Mouse (Mus musculus) liver, postnatal 0 days (tissue): ENCODE data around the gene Dynlt1b. TPM values are rescaled to one million over a fixed set of nuclear protein-coding genes. Genes with fewer than 3 reads are reported as not detected.
"Not testable (repeated sequence)": the region's sequence is repeated elsewhere in the genome, so short reads cannot be mapped to it uniquely, and the experiment has no call there.

Source experiments
- ATAC-seq: fragments of 200-750 bp; cut with Nextera tagmentation; 2 replicates; pipeline ENCODE4 v1.8.0; 2017; ENCODE audit warnings: mild to moderate bottlenecking, moderate library complexity
- DNase-seq: peaks from one replicate; pipeline ENCODE4 v3.0.0-alpha.2; 2016
- H3K27ac ChIP-seq: fragments of 300-500 bp; sonication (generic); 2 replicates; pipeline ENCODE4 v1.5.1; 2014; ENCODE audit warnings: antibody characterized with exemption, moderate library complexity, mild to moderate bottlenecking, low read depth
- H3K27me3 ChIP-seq: fragments of 300-500 bp; sonication (generic); 2 replicates; pipeline ENCODE4 v1.6.1; 2014; ENCODE audit warnings: low read length, control low read depth, mixed read lengths; ENCODE audit not compliant: insufficient read depth
- H3K36me3 ChIP-seq: fragments of 300-500 bp; sonication (generic); replicated peaks from 2 replicates; pipeline ENCODE4 v1.6.1; 2014; ENCODE audit warnings: mild to moderate bottlenecking, control low read depth, low read length, moderate library complexity, mixed read lengths; ENCODE audit not compliant: insufficient read depth
- H3K4me1 ChIP-seq: fragments of 300-500 bp; sonication (generic); 2 replicates; pipeline ENCODE4 v1.6.1; 2014; ENCODE audit warnings: antibody characterized with exemption, mild to moderate bottlenecking, control low read depth; ENCODE audit not compliant: insufficient read depth
- H3K4me2 ChIP-seq: fragments of 300-500 bp; sonication (generic); 2 replicates; pipeline ENCODE4 v1.6.1; 2014; ENCODE audit warnings: low read depth, mild to moderate bottlenecking, low read length, moderate library complexity, mixed read lengths
- H3K4me3 ChIP-seq: fragments of 300-500 bp; sonication (generic); 2 replicates; pipeline ENCODE4 v1.5.1; 2014; ENCODE audit warnings: low read depth, low read length
- H3K9ac ChIP-seq: fragments of 300-500 bp; sonication (generic); replicated peaks from 2 replicates; pipeline ENCODE4 v1.6.1; 2014; ENCODE audit warnings: mild to moderate bottlenecking, moderate library complexity
- H3K9me3 ChIP-seq: fragments of 300-500 bp; sonication (generic); 2 replicates; pipeline ENCODE4 v1.6.1; 2016; ENCODE audit warnings: mild to moderate bottlenecking, control low read depth, low read length, mixed read lengths
- CTCF ChIP-seq: sonication (generic); IDR thresholded peaks from 2 replicates; pipeline ENCODE4 v1.5.1; 2016; ENCODE audit warnings: antibody characterized with exemption, low read depth
- WGBS: fragments of 180-500 bp; shearing (Covaris S2); extraction: QIAGEN DNeasy Blood & Tissue Kit; methylation state at CpG from one replicate; pipeline ENCODE4 v1.1.7; 2014; ENCODE audit not compliant: insufficient replicate concordance; 5-methylcytosine and 5-hydroxymethylcytosine counted together
- polyA plus RNA-seq: library from polyadenylated mRNA; unstranded; fragments of >200 nt; fragmentation: Nextera tagmentation; extraction: Ambion mirVana; gene quantifications from 2 replicates; pipeline ENCODE4 v1.2.1, GENCODE M21; 2015

Gene Dynlt1b
- polyA plus RNA-seq, 1 experiment from 2014 or later: 164 TPM

DNA sequence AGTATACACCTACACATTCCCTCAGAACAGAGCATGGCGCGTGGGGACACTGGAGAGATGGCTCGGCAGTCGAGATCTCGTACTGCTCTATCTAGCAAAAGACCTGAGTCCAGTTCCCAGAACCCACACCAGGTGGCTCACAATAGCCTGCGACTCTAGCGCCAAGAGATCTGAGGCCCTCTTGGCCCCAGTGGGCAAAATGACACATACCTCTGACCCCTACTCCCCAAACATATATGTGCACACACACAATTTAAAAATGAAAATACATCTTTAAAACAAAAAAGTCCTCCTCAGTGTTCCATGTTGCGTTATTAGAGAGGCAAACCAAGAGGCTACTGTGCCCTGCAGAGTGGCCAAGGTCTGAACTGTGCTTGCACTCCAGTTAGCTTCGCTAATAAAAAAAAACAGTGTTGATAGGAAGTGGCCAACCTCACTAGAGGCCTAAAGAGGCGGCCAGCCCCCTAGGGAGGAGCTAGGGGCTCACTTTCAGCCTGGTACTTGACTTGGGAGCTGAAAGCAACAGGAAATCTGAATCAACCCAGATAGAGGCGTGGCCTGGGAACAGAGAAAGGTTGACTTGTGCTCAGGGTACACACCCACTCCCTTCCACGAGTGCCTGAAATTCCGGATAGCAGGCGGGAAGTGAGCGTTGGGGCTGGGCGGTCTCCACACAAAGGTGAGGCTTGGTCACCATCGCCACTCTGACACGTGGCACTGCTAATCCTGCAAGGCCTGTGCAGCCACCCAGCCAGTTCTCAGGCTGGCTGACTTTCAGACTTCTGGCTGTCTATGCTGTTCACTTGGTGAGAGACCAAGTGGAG, 37.9 kb downstream of the Dynlt1b start:
- H3K9ac ChIP-seq, H3K27me3 ChIP-seq, H3K36me3 ChIP-seq, H3K4me3 ChIP-seq, H3K27ac ChIP-seq, H3K4me2 ChIP-seq, H3K4me1 ChIP-seq, H3K9me3 ChIP-seq: not testable (repeated sequence)
- WGBS: 28% methylated on average over 16 of the region's 18 CpGs
- ATAC-seq (peak; percentile 67), DNase-seq (peak; percentile 29)
- peak; percentile 31 for TF ChIP-seq CTCF

DNA sequence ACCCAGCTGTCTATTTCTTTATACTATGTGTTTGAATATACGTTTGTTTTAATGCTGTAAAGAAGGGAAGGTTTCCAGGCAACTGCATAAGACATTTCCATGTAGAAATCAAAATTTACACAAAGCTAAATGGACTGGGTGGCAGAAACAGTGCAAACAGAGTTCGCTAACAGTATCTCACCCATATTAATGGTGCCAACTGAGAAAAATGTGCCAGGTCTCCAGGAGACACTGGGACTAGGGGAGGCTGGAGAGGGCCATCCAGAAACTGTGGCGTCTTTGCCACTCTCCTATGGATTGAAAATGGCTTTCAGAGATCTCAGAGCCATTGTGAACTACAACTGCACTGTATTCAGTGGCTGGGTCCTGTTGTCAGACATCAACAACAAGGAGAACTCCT, 40.1 kb downstream of the Dynlt1b start:
- H3K9me3 ChIP-seq, ATAC-seq: not testable (repeated sequence)

DNA sequence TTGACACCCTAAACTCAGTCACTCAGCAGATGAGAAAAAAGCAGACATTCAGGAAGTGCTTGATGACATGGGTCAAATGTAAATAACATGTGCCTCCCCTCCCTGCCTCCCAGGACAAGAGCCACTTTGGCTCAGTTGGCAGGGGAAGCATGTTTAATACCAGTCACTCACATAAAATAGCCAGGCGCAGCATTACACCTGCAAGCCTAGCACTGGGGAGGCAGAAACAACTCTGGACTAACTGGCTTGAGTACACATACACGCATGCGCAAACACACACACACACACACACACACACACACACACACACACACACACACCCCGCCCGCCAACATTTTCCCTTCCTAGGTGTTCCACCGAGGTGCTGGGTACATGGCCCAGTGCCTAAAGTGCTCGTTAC, 40.8 kb downstream of the Dynlt1b start:
- 82% methylated on average over 3 of the region's 7 CpGs for WGBS
- H3K4me2 ChIP-seq, H3K27me3 ChIP-seq, H3K27ac ChIP-seq, DNase-seq, H3K9ac ChIP-seq, H3K9me3 ChIP-seq, H3K4me1 ChIP-seq, H3K36me3 ChIP-seq, H3K4me3 ChIP-seq: not testable (repeated sequence)
- ATAC-seq: peak; percentile 14

More for the DNA sequence above, 40.1 kb downstream of the Dynlt1b start:
- WGBS: 80% methylated on average over 1 of the region's 3 CpGs
- not testable (repeated sequence) for H3K9ac ChIP-seq, H3K4me2 ChIP-seq, DNase-seq, H3K27me3 ChIP-seq, H3K4me1 ChIP-seq, H3K27ac ChIP-seq, H3K4me3 ChIP-seq, H3K36me3 ChIP-seq

DNA sequence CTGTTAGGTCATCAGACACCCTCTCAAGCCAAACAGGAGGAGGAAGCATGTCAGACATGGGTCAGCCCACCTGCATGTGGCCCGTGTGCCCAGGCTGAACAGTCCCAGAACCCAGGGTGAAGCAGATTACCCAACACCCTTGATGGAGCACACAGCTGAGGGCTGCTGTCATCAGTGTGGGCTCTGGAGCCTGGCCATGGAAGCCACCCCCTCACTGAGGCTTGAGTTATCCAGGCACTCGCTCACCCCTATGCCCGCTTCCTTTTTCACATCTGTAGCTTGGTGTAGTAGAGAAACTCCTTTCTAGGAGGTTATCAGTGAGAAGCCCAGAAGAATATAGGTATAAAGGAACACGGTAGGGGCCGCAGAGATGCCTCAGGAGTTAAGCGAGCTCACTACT, 45.4 kb downstream of the Dynlt1b start:
- H3K36me3 ChIP-seq, H3K9me3 ChIP-seq, H3K9ac ChIP-seq, H3K4me1 ChIP-seq, H3K4me3 ChIP-seq, ATAC-seq, H3K27me3 ChIP-seq, H3K4me2 ChIP-seq, H3K27ac ChIP-seq: not testable (repeated sequence)
- 78% methylated on average over 6 of the region's 6 CpGs for WGBS
- DNase-seq: peak; percentile 25

DNA sequence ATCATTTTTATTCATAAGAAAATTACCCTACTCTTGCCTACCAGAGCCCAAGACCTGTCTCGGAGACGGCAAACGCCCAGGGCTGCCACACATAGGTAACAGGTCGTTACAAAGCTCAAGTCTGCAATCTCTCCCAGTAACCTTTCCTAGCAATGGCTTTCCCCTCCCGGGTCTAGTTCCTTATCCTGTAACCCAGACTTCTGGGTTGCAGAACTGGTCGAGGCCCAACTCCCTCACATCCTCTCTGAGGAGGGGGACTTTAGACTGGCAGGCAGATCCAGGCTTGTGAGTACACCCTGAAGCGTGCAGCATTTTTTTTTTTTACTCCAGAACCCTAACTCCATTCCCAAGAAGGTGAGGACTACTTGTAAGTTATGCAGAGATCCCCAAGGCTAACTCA, 46.0 kb downstream of the Dynlt1b start:
- Histone ChIP-seq H3K4me2 (peak overlapping the region; percentile 79), H3K4me3 (0 out of 2 replicates have a peak overlapping the region, but pooled peaks have one; percentile 72)
- 51% methylated on average over 7 of the region's 7 CpGs for WGBS
- not testable (repeated sequence) for H3K27ac ChIP-seq, DNase-seq, H3K4me1 ChIP-seq, H3K9me3 ChIP-seq, H3K27me3 ChIP-seq, ATAC-seq, H3K9ac ChIP-seq, H3K36me3 ChIP-seq

DNA sequence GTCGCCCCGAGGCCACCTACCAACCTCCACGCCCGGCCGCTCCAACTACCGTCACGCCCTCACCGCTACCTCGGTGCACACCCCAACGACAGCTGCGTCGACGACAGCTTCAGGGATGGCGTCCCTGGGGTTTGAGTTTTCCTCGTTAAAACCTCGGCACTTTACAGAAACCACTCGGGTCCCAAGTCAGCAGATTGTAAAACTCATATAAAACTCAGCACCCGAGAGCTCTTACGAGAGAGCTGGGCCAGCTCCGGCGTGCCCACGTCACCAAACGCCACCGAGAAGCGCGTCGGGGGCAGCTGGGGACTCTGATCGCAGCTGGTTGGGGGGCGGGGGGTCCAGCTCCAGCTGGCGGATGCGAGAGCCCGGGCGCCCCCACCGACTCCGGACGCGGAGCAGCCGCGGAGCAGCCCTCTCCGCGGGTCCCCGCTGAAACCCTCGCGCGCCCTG, 46.6 kb downstream of the Dynlt1b start:
- ATAC-seq: peak; percentile 70
- H3K36me3 ChIP-seq, H3K27me3 ChIP-seq, H3K9me3 ChIP-seq, H3K4me1 ChIP-seq: not testable (repeated sequence)
- Histone ChIP-seq H3K9ac (peak overlapping the region; percentile 80), H3K4me2 (peak overlapping the region; percentile 79), H3K27ac (peak overlapping the region; percentile 67), H3K4me3 (peak overlapping the region; percentile 72)
- peak; percentile 74 for DNase-seq
- WGBS: under 1% methylated on average over 45 of the region's 45 CpGs

DNA sequence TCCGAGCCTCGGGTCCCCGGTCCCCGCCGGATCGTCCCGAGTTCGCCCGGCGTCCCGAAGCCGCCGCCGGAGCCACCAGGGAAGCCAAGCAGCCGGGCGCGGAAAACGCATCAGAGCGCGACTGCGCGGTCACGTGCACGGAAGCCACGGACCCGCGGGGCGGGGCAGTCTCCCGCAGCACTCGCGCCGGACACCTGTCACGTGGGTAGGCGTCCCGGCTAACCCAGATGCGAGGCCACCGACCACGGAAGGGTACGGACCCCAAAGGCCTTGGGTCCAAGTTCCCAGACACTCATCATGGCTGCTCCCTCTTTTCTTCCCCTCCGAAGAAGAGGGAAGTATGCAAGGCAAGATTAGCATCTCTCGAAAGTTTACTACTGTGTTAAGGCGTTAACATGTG, 47.1 kb downstream of the Dynlt1b start:
- H3K4me1 ChIP-seq, H3K36me3 ChIP-seq, H3K27me3 ChIP-seq, H3K9me3 ChIP-seq: not testable (repeated sequence)
- peak overlapping the region; percentile 72 for H3K4me3 ChIP-seq
- H3K4me2 ChIP-seq: peak overlapping the region; percentile 79
- peak overlapping the region; percentile 67 for H3K27ac ChIP-seq
- DNase-seq (peak; percentile 55), ATAC-seq (peak; percentile 84)
- peak overlapping the region; percentile 80 for H3K9ac ChIP-seq
- 2% methylated on average over 29 of the region's 42 CpGs for WGBS

DNA sequence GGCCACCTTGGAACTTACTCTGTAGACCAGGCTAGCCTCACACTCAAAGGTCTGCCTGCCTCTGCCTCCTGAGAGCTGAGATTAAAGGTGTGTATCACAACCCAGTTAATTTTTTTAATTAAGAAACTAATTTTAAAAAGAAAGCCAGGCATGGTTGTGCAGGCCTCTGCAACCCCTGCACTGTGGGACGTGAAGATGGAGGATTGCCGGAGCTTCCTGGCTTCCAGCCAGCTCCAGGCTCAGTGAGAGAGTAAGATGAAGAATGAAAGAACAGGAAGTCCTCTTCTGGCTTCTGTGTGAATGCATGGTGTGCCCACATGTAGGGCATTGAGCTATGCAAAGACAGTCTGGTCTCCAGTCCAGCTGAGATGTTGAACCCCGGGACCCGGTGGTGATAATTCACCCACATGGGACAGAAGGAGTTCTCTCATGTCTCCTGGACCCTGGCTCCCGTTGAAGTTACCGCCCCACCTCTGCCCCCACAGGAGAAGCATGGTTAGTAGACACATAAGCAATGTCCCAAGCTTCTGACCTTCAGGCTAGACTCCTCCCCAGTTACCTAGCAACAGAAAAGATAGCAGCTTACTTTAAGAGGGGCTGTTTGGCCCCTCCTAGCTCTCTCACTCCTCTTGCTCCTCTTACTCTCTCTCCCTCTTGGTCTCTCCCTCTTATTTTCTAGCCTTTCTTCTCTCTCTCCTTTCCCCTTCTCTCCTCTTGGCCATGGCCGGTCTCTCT, 51.1 kb downstream of the Dynlt1b start:
- H3K4me3 ChIP-seq, H3K27me3 ChIP-seq, H3K4me2 ChIP-seq, H3K9me3 ChIP-seq, H3K9ac ChIP-seq, ATAC-seq, H3K36me3 ChIP-seq, H3K27ac ChIP-seq, DNase-seq, H3K4me1 ChIP-seq: not testable (repeated sequence)
- 43% methylated on average over 2 of the region's 7 CpGs for WGBS

DNA sequence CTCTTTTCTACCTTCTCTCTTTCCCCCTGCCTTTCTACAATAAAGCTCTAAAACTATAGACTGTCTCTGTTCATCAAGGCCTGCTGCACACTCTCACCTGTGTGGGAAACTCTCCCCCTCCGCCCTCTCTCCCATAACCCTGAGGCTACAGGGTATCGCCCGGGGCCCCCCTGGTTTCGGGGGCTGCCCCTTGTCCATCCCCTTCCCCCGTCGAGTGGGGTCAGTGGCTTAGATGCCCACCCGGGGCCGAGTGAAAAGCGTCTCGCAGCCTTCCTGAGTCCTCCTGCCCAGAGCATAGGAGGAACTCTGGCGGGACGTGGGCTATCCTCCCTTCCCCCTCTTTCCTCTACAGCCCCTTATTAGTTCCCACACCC, 51.7 kb downstream of the Dynlt1b start:
- H3K4me1 ChIP-seq, H3K4me2 ChIP-seq, H3K27ac ChIP-seq, H3K27me3 ChIP-seq, H3K9ac ChIP-seq, DNase-seq, H3K36me3 ChIP-seq, H3K9me3 ChIP-seq, ATAC-seq, H3K4me3 ChIP-seq: not testable (repeated sequence)
- 78% methylated on average over 12 of the region's 12 CpGs for WGBS
